Mouse (Mus musculus) lung, embryonic 14.5 days (tissue): ENCODE results near the gene Shank2. TPM values are rescaled to one million over a fixed set of nuclear protein-coding genes. Genes with fewer than 3 reads are reported as not detected.

Source experiments
- ATAC-seq: fragments of 200-750 bp; cut with Nextera tagmentation; 2 replicates; pipeline ENCODE4 v1.8.0; 2017; ENCODE audit warnings: mild to moderate bottlenecking, moderate TSS enrichment, moderate library complexity; ENCODE audit not compliant: insufficient read depth
- DNase-seq: peaks from one replicate; pipeline ENCODE4 v3.0.0-alpha.2; 2015
- H3K27ac ChIP-seq: fragments of 300-500 bp; sonication (generic); 2 replicates; pipeline ENCODE4 v1.5.1; 2014; ENCODE audit warnings: low read depth, mild to moderate bottlenecking, moderate library complexity
- H3K27me3 ChIP-seq: fragments of 300-500 bp; sonication (generic); 2 replicates; pipeline ENCODE4 v1.6.1; 2014; ENCODE audit warnings: low read length, control low read depth; ENCODE audit not compliant: insufficient read depth
- H3K36me3 ChIP-seq: fragments of 300-500 bp; sonication (generic); 2 replicates; pipeline ENCODE4 v1.6.1; 2014; ENCODE audit warnings: control low read depth; ENCODE audit not compliant: insufficient read depth
- H3K4me1 ChIP-seq: fragments of 300-500 bp; sonication (generic); 2 replicates; pipeline ENCODE4 v1.6.1; 2014; ENCODE audit warnings: antibody characterized with exemption, control low read depth; ENCODE audit not compliant: insufficient read depth
- H3K4me2 ChIP-seq: fragments of 300-500 bp; sonication (generic); 2 replicates; pipeline ENCODE4 v1.6.1; 2014; ENCODE audit warnings: mild to moderate bottlenecking
- H3K4me3 ChIP-seq: fragments of 300-500 bp; sonication (generic); 2 replicates; pipeline ENCODE4 v1.5.1; 2014; ENCODE audit warnings: low read depth, low read length
- H3K9ac ChIP-seq: fragments of 300-500 bp; sonication (generic); 2 replicates; pipeline ENCODE4 v1.6.1; 2014
- H3K9me3 ChIP-seq: fragments of 300-500 bp; sonication (generic); 2 replicates; pipeline ENCODE4 v1.6.1; 2016; ENCODE audit warnings: low read depth, low read length, control low read depth
- CTCF ChIP-seq: IDR thresholded peaks from 2 replicates; pipeline ENCODE4 v1.5.1; 2016; ENCODE audit warnings: antibody characterized with exemption, low read depth
- WGBS: fragments of 180-500 bp; shearing (Covaris S2); extraction: QIAGEN DNeasy Blood & Tissue Kit; methylation state at CpG from one replicate; pipeline ENCODE4 v1.1.7; 2014; 5-methylcytosine and 5-hydroxymethylcytosine counted together
- polyA plus RNA-seq: library from polyadenylated mRNA; unstranded; fragments of >200 nt; fragmentation: Nextera tagmentation; extraction: Ambion mirVana; gene quantifications from 2 replicates; pipeline ENCODE4 v1.2.1, GENCODE M21; 2014

Shank2 gene
- polyA plus RNA-seq, 1 experiment from 2014 or later, result 2.1 TPM

DNA sequence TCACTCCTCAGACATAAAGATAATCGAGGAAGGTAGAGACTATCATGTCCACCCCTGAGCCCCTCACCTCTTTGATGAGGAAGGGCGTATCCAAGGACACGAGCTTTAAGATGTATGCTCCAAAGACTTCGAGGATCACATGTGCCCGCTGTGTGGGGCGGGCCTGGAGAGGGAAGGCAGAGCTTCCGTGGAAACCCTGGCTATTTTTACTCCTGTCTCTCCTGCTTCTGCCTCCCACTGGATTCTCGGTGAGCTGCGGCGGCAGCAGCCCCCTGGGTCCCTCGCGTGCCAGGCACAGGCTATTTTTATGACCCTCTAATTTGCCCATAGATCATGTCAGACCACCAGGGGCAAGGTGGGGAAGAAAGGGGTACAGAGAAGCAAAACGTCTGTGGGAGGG is 235.1 kb downstream of the Shank2 start:
- no peaks in the 10 kb centered on the region for H3K9me3 ChIP-seq
- no peak overlapping the region for H3K27ac ChIP-seq
- no peak overlapping the region for H3K9ac ChIP-seq
- H3K4me3 ChIP-seq, result no peak overlapping the region
- no peak for TF ChIP-seq CTCF
- WGBS, result 70% methylated on average over 13 of the region's 13 CpGs
- no peaks in the 10 kb centered on the region for H3K27me3 ChIP-seq
- DNase-seq, result no peak
- no peak overlapping the region for H3K4me2 ChIP-seq
- H3K4me1 ChIP-seq, result no peaks in the 10 kb centered on the region; the same call in 1 of the 2 replicates
- H3K36me3 ChIP-seq, result no peaks in the 10 kb centered on the region
- no peak for ATAC-seq

DNA sequence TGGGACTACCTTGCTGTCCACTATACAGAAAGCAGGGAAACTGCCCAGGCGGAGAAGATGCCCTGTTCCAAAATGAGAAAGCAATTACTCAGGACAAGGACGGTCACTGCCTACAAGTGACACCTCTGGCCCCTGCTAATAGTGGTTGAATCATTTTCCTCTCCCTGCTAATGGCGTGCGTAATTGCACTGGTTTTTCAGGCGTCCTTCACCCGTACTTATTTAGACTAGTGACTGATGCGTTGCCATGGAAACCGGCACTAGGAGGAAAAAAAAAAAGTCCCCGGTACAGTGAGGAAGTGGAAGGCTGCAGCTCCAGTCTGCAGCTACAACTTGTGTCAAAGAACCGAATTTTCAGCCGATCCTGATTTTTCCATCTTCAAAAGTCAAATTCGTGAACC is 236.7 kb downstream of the Shank2 start:
- Histone ChIP-seq H3K36me3 (no peaks in the 10 kb centered on the region), H3K4me2 (no peak overlapping the region), H3K27ac (no peak overlapping the region), H3K4me3 (no peak overlapping the region), H3K4me1 (no peaks in the 10 kb centered on the region; the same call in 1 of the 2 replicates), H3K9me3 (no peaks in the 10 kb centered on the region), H3K27me3 (no peaks in the 10 kb centered on the region), H3K9ac (no peak overlapping the region)
- WGBS, result 16% methylated on average over 12 of the region's 12 CpGs
- ATAC-seq, result no peak
- TF ChIP-seq CTCF, result no peak
- peak; percentile 78 for DNase-seq

DNA sequence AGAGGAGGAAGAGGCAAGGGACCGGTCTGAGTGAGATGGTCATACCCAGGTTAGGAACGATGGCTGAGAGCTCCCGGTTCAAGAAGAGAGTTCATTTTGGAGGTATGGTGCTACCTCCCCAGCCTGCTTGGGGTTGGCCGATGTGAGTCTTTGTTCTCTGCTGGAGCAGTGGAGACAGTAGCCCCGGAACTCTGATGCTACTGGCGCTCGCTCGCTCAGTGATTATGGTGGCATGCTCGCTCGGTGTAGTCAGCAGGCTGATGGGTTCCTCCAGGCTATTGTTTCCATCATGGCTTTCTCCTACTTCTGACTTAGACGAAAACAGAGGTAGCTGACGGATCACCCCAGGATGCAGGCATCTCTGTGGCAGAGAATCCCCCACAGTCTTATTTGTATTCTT is 237.3 kb downstream of the Shank2 start:
- no peaks in the 10 kb centered on the region for H3K36me3 ChIP-seq
- 52% methylated on average over 12 of the region's 12 CpGs for WGBS
- H3K27me3 ChIP-seq, result no peaks in the 10 kb centered on the region
- no peak for ATAC-seq
- no peak overlapping the region for H3K9ac ChIP-seq
- H3K27ac ChIP-seq, result no peak overlapping the region
- no peak overlapping the region for H3K4me3 ChIP-seq
- no peaks in the 10 kb centered on the region; the same call in 1 of the 2 replicates for H3K4me1 ChIP-seq
- no peak for DNase-seq
- H3K9me3 ChIP-seq, result no peaks in the 10 kb centered on the region
- no peak overlapping the region for H3K4me2 ChIP-seq
- no peak for TF ChIP-seq CTCF

- TF ChIP-seq CTCF, result no peak
- H3K4me1 ChIP-seq, result no peaks in the 10 kb centered on the region; the same call in 1 of the 2 replicates
- H3K4me3 ChIP-seq, result no peak overlapping the region
- H3K27ac ChIP-seq, result no peak overlapping the region
- no peaks in the 10 kb centered on the region for H3K27me3 ChIP-seq
- no peaks in the 10 kb centered on the region for H3K9me3 ChIP-seq
- no peak for ATAC-seq
- no peak overlapping the region for H3K4me2 ChIP-seq
- DNase-seq, result no peak
- no peaks in the 10 kb centered on the region for H3K36me3 ChIP-seq
- H3K9ac ChIP-seq, result no peak overlapping the region
- WGBS, result 36% methylated on average over 6 of the region's 6 CpGs
Measured at GRCm38 (mm10) chr7:144239571-144240370, 238.0 kb downstream of the Shank2 start.

GRCm38 (mm10) chr7:144240736-144241343 is 239.1 kb downstream of the Shank2 start:
- Histone ChIP-seq H3K36me3 (no peaks in the 10 kb centered on the region), H3K9me3 (no peaks in the 10 kb centered on the region), H3K4me1 (no peaks in the 10 kb centered on the region), H3K27ac (no peak overlapping the region), H3K4me2 (no peak overlapping the region), H3K4me3 (no peak overlapping the region), H3K27me3 (no peaks in the 10 kb centered on the region), H3K9ac (no peak overlapping the region)
- WGBS, result 76% methylated on average over 4 of the region's 4 CpGs
- DNase-seq, result no peak
- TF ChIP-seq CTCF, result no peak
- ATAC-seq, result no peak

DNA sequence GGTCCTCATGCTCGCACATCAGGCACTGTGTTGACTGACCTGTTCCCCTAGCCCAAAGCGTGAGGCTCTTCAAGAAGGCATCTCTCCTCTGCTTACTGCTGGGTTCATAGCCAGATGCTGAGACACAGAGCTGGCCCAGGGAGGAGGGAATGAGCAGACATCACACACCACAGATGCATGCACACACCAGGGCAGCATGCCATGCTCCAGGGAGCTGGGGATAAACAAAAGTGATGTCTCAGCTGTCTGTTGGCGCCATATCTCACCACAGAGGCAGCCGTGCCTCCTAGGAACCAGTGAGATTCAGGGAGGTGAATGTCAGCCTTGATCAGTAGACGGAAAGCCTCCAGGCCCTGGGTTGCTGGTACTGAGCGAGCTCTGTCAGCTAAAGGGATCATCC is 242.5 kb downstream of the Shank2 start:
- ATAC-seq (no peak), DNase-seq (no peak)
- Histone ChIP-seq H3K9me3 (no peaks in the 10 kb centered on the region), H3K36me3 (no peaks in the 10 kb centered on the region), H3K9ac (no peak overlapping the region), H3K4me3 (no peak overlapping the region), H3K4me1 (no peaks in the 10 kb centered on the region), H3K4me2 (no peak overlapping the region), H3K27ac (no peak overlapping the region), H3K27me3 (no peaks in the 10 kb centered on the region)
- no peak for TF ChIP-seq CTCF
- WGBS, result 69% methylated on average over 6 of the region's 6 CpGs

DNA sequence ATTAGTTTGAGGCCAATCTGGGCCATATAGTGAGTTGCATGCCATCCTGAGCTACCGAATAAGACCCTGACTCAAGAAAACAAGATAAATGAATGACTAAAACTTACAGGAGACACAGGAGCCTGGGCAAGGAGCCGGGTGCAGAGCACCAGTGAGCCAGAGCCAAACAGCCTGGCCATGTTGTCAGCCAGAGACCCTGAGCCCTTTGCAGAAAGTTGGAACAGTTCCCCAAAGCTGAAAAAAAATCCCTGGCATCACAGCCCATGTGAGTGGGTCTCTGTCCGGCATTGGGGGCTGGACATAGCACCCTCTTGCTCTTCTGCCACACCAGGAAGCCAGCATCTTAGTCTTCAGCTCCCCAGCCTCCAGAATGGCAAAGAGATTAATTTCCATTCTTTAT is 244.5 kb downstream of the Shank2 start:
- Histone ChIP-seq H3K4me2 (no peak overlapping the region), H3K4me1 (no peaks in the 10 kb centered on the region), H3K27ac (no peak overlapping the region), H3K36me3 (no peaks in the 10 kb centered on the region), H3K9ac (no peak overlapping the region), H3K27me3 (no peaks in the 10 kb centered on the region), H3K4me3 (no peak overlapping the region), H3K9me3 (no peaks in the 10 kb centered on the region)
- ATAC-seq (no peak), DNase-seq (no peak)
- WGBS, result 63% methylated on average over 3 of the region's 3 CpGs
- no peak for TF ChIP-seq CTCF
